Mouse (Mus musculus): ENCODE measurements around the gene Tbrg4. TPM values are rescaled to one million over a fixed set of nuclear protein-coding genes. Genes with fewer than 3 reads are reported as not detected.

Gene Tbrg4
- polyA plus RNA-seq, 1 experiment from 2014 or later, result 52.5 TPM

DNA sequence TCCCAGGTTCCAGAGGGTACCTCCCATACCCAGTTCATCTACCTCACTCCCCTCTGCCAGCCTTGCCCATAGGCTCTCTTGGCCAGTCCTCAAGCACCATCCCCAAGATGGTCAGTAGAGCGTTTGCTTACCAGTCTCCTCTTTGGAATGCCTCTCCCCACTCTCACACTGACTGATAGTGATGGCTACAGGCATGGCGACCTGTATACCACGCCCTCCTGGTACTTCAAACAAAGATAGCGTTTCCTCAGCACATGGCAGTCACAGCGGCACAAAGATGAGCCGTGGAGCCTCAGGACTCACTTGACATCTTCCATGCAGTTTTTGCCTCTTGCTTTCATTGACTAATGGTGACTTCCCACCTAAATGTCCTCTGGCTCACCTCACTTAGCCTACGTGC, 36.0 kb downstream of the Tbrg4 start:
- Histone ChIP-seq H3K27me3 (replicated peaks) (no peaks in the 10 kb centered on the region), H3K4me1 (replicated peaks) (peaks cover 30% of the 10 kb centered on the region), H3K4me2 (no peak overlapping the region), H3K4me3 (no peak overlapping the region), H3K9me3 (replicated peaks) (no peaks in the 10 kb centered on the region), H3K9ac (no peak overlapping the region), H3K27ac (ENCODE audit: poor library complexity, severe bottlenecking) (no peak overlapping the region), H3K36me3 (peaks cover 84% of the 10 kb centered on the region)
- ATAC-seq (ENCODE audit: insufficient number of reproducible peaks, low FRiP score), result no peak
- WGBS, result 75% methylated on average over 7 of the region's 7 CpGs

DNA sequence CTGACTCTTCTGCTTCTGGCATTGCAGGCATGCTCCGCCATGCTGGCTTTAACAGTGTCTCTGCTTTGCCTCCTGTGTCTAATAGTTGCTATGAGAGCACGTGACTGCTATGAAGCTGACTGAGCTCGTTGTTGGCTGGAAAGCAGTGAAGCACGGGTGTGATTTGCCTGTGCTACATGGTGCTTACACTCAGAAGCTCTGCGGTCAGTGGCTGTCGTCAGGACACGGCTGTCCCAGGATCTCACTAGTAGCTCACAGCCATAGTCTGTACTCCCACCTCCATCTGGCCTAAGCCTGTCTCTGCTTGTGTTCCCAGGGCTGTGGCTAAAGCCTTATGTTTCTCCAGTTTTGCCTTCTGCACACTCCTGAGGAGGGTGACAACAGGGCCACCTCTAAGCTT, 37.6 kb downstream of the Tbrg4 start:
- H3K27ac ChIP-seq (ENCODE audit: poor library complexity, severe bottlenecking), result no peak overlapping the region
- 92% methylated on average over 7 of the region's 7 CpGs for WGBS
- no peak for ATAC-seq (ENCODE audit: insufficient number of reproducible peaks, low FRiP score)
- H3K4me3 ChIP-seq, result no peak overlapping the region
- H3K9ac ChIP-seq, result no peak overlapping the region
- H3K36me3 ChIP-seq, result peaks cover 79% of the 10 kb centered on the region
- H3K4me1 ChIP-seq (replicated peaks), result peaks cover 19% of the 10 kb centered on the region
- H3K27me3 ChIP-seq (replicated peaks), result no peaks in the 10 kb centered on the region
- H3K9me3 ChIP-seq (replicated peaks), result no peaks in the 10 kb centered on the region
- no peak overlapping the region for H3K4me2 ChIP-seq

- Histone ChIP-seq H3K36me3 (peaks cover 77% of the 10 kb centered on the region), H3K9me3 (replicated peaks) (no peaks in the 10 kb centered on the region), H3K27me3 (replicated peaks) (no peaks in the 10 kb centered on the region), H3K9ac (no peak overlapping the region), H3K4me3 (no peak overlapping the region), H3K27ac (ENCODE audit: poor library complexity, severe bottlenecking) (no peak overlapping the region), H3K4me1 (replicated peaks) (peaks cover 19% of the 10 kb centered on the region), H3K4me2 (no peak overlapping the region)
- 82% methylated on average over 7 of the region's 7 CpGs for WGBS
- ATAC-seq (ENCODE audit: insufficient number of reproducible peaks, low FRiP score), result no peak
These were observed 38.5 kb downstream of the Tbrg4 start for GRCm38 (mm10) chr11:6587249-6587940.

- Histone ChIP-seq H3K9ac (no peak overlapping the region), H3K36me3 (peaks cover 69% of the 10 kb centered on the region), H3K4me3 (no peak overlapping the region), H3K4me1 (replicated peaks) (peaks cover 19% of the 10 kb centered on the region), H3K27me3 (replicated peaks) (no peaks in the 10 kb centered on the region), H3K27ac (ENCODE audit: poor library complexity, severe bottlenecking) (no peak overlapping the region), H3K9me3 (replicated peaks) (no peaks in the 10 kb centered on the region), H3K4me2 (no peak overlapping the region)
- WGBS, result 68% methylated on average over 3 of the region's 3 CpGs
- ATAC-seq (ENCODE audit: insufficient number of reproducible peaks, low FRiP score), result no peak
These were observed 39.2 kb downstream of the Tbrg4 start for GRCm38 (mm10) chr11:6586660-6587059.

DNA sequence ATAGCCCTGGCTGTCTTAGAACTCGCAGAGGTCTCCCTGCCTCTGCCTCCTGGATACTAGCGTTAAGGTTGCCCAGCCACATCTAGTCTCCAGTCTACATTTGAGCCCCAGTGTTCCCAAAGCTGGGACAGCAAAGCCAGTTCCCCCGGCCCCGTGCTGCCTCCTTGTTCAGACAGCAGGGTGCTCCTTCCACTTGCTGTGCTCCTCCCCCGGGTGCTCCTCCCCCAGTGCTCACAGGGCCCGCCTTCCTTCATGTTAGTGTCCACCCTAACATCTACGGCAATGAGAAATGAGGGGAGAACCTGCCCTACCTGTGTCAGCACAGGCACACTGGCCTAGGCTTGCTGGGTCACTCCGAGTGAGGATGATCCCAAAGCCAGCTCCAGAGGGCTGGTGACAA, 40.1 kb downstream of the Tbrg4 start:
- Histone ChIP-seq H3K27ac (ENCODE audit: poor library complexity, severe bottlenecking) (no peak overlapping the region), H3K27me3 (replicated peaks) (no peaks in the 10 kb centered on the region), H3K36me3 (peaks cover 60% of the 10 kb centered on the region), H3K4me2 (no peak overlapping the region), H3K4me3 (no peak overlapping the region), H3K4me1 (replicated peaks) (peaks cover 19% of the 10 kb centered on the region), H3K9ac (no peak overlapping the region), H3K9me3 (replicated peaks) (no peaks in the 10 kb centered on the region)
- ATAC-seq (ENCODE audit: insufficient number of reproducible peaks, low FRiP score), result no peak
- WGBS, result 87% methylated on average over 8 of the region's 8 CpGs

DNA sequence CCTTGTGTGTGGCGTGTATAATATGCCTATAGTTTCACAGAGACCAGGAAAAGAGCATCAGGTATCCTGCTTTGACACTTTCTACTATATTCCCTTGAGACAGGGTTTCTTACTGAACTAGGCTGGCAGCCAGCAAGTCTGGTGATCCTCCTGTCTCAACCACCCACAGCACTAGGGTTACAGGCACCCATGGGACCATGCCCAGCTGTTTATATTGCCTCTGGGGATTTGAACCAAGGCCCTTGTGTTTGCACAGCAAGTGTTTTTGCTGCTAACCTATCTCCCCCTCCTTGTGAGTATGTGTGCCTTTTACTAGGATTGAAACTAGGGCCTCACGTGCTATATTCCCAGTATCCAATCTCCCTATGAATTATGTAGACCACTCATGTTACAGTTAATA, 44.3 kb downstream of the Tbrg4 start:
- H3K36me3 ChIP-seq, result peaks cover 36% of the 10 kb centered on the region
- peaks cover 15% of the 10 kb centered on the region for H3K4me1 ChIP-seq (replicated peaks)
- WGBS, result 95% methylated on average over 2 of the region's 2 CpGs
- no peak for ATAC-seq (ENCODE audit: insufficient number of reproducible peaks, low FRiP score)
- H3K27ac ChIP-seq (ENCODE audit: poor library complexity, severe bottlenecking), result no peak overlapping the region
- no peak overlapping the region for H3K4me2 ChIP-seq
- no peak overlapping the region for H3K4me3 ChIP-seq
- no peaks in the 10 kb centered on the region for H3K27me3 ChIP-seq (replicated peaks)
- no peak overlapping the region for H3K9ac ChIP-seq
- no peaks in the 10 kb centered on the region for H3K9me3 ChIP-seq (replicated peaks)

DNA sequence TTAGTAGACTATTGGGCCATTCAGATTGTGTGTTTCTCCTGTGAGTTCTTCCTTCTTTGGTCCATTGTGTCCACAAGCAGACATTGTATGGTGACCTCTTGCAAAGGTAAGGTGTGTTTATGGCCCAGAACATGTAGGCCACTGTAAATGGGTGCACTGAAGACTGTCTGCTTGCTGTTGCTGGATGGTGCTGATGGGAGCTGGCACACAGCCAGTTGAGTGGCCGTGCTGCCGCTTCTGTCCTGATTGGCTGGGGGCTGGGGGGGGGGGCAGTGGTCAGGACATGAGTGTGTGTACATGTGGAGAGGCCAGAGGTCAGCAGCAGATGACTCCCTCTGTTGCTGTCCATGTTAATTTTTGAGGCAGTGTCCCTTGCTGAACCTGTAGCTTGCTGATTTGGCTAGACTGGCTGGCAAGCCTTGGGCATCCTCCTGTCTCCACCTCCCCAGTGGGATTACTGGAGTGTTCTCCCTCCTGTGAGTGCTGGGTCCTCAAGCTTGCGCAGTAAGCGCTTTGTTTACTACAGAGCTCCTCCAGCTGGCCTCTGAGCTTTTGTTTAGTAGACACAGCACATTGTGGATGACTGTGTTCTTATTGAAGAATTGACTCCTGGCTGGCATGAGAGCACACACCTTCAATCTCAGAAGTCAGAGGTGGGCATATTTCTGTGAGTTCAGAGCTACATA, 45.7 kb downstream of the Tbrg4 start:
- Histone ChIP-seq H3K9me3 (replicated peaks) (no peaks in the 10 kb centered on the region), H3K9ac (no peak overlapping the region), H3K27me3 (replicated peaks) (no peaks in the 10 kb centered on the region), H3K4me3 (no peak overlapping the region), H3K36me3 (peaks cover 35% of the 10 kb centered on the region), H3K4me1 (replicated peaks) (peaks cover 7% of the 10 kb centered on the region; the same call in 1 of the 2 replicates), H3K27ac (ENCODE audit: poor library complexity, severe bottlenecking) (no peak overlapping the region), H3K4me2 (no peak overlapping the region)
- 60% methylated on average over 4 of the region's 4 CpGs for WGBS
- no peak for ATAC-seq (ENCODE audit: insufficient number of reproducible peaks, low FRiP score)

DNA sequence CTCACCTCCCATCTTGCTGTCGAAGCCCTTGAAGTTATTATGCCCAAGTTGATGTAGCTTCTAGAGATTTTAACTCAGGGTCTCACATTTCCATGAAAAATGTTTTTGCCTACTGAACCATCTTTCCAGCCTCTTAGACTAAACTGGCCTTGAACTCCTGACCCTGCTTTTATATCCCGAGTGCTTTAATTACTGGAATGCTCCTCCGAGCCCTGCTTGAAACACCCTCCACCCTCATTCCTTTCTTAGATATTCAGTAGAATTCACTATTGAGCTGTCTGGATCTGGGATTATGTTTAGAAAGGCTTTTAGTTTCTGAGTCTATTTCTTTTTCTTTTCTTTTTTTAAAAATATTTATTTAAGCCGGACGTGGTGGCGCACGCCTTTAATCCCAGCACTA, 46.5 kb downstream of the Tbrg4 start:
- no peak overlapping the region for H3K9ac ChIP-seq
- H3K27ac ChIP-seq (ENCODE audit: poor library complexity, severe bottlenecking), result no peak overlapping the region
- ATAC-seq (ENCODE audit: insufficient number of reproducible peaks, low FRiP score), result no peak
- no peak overlapping the region for H3K4me2 ChIP-seq
- H3K4me1 ChIP-seq (replicated peaks), result peaks cover 7% of the 10 kb centered on the region; the same call in 1 of the 2 replicates
- H3K9me3 ChIP-seq (replicated peaks), result no peaks in the 10 kb centered on the region
- H3K4me3 ChIP-seq, result no peak overlapping the region
- 92% methylated on average over 7 of the region's 7 CpGs for WGBS
- H3K36me3 ChIP-seq, result peaks cover 27% of the 10 kb centered on the region
- H3K27me3 ChIP-seq (replicated peaks), result no peaks in the 10 kb centered on the region

- peaks cover 24% of the 10 kb centered on the region for H3K36me3 ChIP-seq
- H3K9me3 ChIP-seq (replicated peaks), result no peaks in the 10 kb centered on the region
- H3K9ac ChIP-seq, result no peak overlapping the region
- H3K4me1 ChIP-seq (replicated peaks), result peaks cover 17% of the 10 kb centered on the region
- H3K4me2 ChIP-seq, result no peak overlapping the region
- no peak for ATAC-seq (ENCODE audit: insufficient number of reproducible peaks, low FRiP score)
- no peak overlapping the region for H3K4me3 ChIP-seq
- no peak overlapping the region for H3K27ac ChIP-seq (ENCODE audit: poor library complexity, severe bottlenecking)
- 84% methylated on average over 3 of the region's 3 CpGs for WGBS
- no peaks in the 10 kb centered on the region for H3K27me3 ChIP-seq (replicated peaks)
These were observed 49.7 kb downstream of the Tbrg4 start for GRCm38 (mm10) chr11:6576151-6576550.

DNA sequence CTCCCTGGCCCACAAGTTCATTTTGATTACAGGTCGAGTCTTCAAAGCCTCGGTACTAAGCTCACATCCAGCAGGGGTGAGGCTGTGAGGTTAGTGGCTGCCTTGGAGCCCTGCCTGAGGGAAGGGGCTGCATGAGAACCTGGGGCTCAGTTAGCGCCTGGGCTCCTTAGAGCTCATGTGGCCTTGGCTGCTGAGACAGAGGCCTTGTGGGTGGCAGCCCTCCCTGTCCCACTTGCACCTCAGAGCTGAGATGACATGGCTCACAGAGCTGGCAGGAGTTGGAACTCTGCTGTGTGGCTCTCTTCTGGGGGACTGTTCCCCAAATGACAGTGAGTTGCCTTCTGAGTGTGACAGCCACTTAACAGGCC, 56.5 kb downstream of the Tbrg4 start:
- H3K27ac ChIP-seq (ENCODE audit: poor library complexity, severe bottlenecking), result no peak overlapping the region
- no peak overlapping the region for H3K4me2 ChIP-seq
- 47% methylated on average over 3 of the region's 3 CpGs for WGBS

DNA sequence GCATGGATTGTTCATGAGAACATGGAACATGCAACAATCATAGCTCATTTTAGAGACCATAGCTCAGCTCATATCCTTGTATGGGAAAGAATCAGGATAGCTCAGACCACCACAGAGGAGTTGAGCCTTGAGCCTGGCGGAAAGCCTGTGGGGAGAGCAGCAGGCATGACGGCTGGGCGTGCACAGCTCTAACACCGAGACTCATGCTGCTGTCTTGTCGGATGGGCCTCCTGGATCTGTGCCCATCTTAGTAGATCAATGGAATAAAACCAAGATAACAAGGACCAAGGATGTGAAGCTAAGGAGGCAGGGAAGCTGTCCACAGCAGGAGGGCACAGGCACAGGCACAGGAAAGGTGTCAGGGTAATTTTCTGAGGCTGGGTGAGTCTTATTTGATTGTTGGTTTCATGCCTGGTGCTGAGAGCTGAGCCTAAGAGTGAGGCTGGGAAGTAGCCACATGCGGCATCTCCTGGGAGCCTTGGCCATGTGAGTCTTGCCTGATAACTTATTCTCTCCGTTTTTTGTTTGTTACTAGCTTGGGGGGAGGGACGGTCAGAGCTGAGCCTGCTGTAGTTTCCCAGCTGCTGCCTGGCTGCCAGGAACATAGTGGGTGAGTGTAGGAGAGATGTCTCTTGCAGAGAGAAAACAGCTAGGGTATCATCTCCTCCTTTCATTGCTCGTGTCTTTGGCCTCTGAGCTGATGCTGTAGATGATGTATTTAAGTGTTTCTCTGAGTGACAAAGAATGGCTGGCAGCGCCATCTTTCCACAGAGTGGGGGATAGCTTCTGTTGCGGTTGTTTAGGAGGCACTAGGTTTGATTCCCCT, 57.1 kb downstream of the Tbrg4 start:
- peaks cover 34% of the 10 kb centered on the region for H3K4me1 ChIP-seq (replicated peaks)
- no peak overlapping the region for H3K27ac ChIP-seq (ENCODE audit: poor library complexity, severe bottlenecking)
- H3K9me3 ChIP-seq (replicated peaks), result no peaks in the 10 kb centered on the region
- H3K36me3 ChIP-seq, result peaks cover 22% of the 10 kb centered on the region
- no peaks in the 10 kb centered on the region for H3K27me3 ChIP-seq (replicated peaks)
- H3K4me2 ChIP-seq, result no peak overlapping the region
- no peak overlapping the region for H3K4me3 ChIP-seq
- peak overlapping the region; percentile 23; the same call in 1 of the 2 replicates for H3K9ac ChIP-seq
- no peak; the same call in 1 of the 2 replicates for ATAC-seq (ENCODE audit: insufficient number of reproducible peaks, low FRiP score)
- 55% methylated on average over 11 of the region's 11 CpGs for WGBS

More for the DNA sequence above, 56.5 kb downstream of the Tbrg4 start:
- Histone ChIP-seq H3K27me3 (replicated peaks) (no peaks in the 10 kb centered on the region), H3K4me3 (no peak overlapping the region), H3K36me3 (peaks cover 24% of the 10 kb centered on the region), H3K9ac (no peak overlapping the region), H3K4me1 (replicated peaks) (peaks cover 30% of the 10 kb centered on the region), H3K9me3 (replicated peaks) (no peaks in the 10 kb centered on the region)
- ATAC-seq (ENCODE audit: insufficient number of reproducible peaks, low FRiP score), result no peak
